Mouse (Mus musculus) thymus, adult 2 months (tissue): ENCODE data around the gene Gm45717.

ENCODE experiments used
- CTCF ChIP-seq: fragments of 200-500 bp; IDR thresholded peaks from 2 replicates; pipeline ENCODE4 v1.5.1; 2012; ENCODE audit warnings: mild to moderate bottlenecking, control low read depth, low read length, moderate library complexity, borderline replicate concordance; ENCODE audit not compliant: control insufficient read depth, poor library complexity, insufficient read depth; ENCODE audit errors: extremely low read depth
- POLR2A ChIP-seq: fragments of 200-500 bp; IDR thresholded peaks from 2 replicates; pipeline ENCODE4 v1.6.1; 2012; ENCODE audit warnings: mild to moderate bottlenecking, low read length, control low read depth, moderate library complexity; ENCODE audit not compliant: control insufficient read depth, poor library complexity, insufficient read depth; ENCODE audit errors: extremely low read depth

DNA sequence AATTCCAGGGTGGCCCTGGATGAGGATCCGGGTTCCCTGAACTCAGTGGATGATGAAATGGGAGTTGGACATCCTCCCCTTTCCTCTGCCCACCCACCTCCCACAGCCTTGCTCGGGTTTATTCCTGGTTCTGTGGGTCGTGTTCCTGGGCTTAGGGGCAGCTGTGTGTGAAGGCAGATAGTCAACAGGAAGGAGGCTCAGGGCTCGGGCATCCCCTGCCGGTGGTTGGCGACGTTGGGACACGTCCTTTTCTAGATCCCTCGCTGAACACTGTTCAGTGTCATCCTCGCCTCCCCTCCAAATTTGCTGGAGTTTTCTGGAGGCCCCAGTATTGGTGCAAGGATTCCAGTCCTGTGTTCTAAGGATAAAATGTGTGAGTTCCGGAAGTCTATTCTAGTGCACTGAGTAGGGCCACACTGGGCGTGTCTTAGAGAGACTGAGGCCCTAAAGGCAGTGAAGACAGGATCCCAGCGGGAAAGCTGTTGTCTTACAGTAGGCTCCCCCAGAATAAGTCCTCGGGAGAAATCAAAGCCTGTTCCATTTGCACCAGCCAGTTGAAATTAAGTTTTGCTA lies 35.5 kb upstream of the Gm45717 start:
- TF ChIP-seq CTCF, result no peak
- TF ChIP-seq POLR2A, result no peak
